Mouse (Mus musculus): ENCODE data around the gene H2-M10.6. TPM values are rescaled to one million over a fixed set of nuclear protein-coding genes. Genes with fewer than 3 reads are reported as not detected.

The H2-M10.6 gene
- polyA plus RNA-seq, 2 experiments = not detected

- H3K9ac ChIP-seq (replicated peaks) = no peak overlapping the region
- H3K4me3 ChIP-seq (ENCODE audit: insufficient read depth in 1 of 2, low read depth in 2 of 2, low read length in 2 of 2) = no peak overlapping the region
- no peaks in the 10 kb centered on the region for H3K27me3 ChIP-seq (ENCODE audit: control insufficient read depth, insufficient read depth, low read length)
- H3K36me3 ChIP-seq (replicated peaks; ENCODE audit: control insufficient read depth, insufficient read depth, low read depth) = peaks cover 5% of the 10 kb centered on the region
- H3K4me1 ChIP-seq (replicated peaks; ENCODE audit: control insufficient read depth in 2 of 2, insufficient read depth in 2 of 2, low read length in 1 of 2) = 0 out of 4 replicates have a peak, but pooled peaks cover 0 to 5% of the 10 kb centered on the region in 2 experiments
- ATAC-seq (ENCODE audit: insufficient read depth) = no peak
- no peak overlapping the region for H3K27ac ChIP-seq
- no peak overlapping the region for H3K4me2 ChIP-seq (ENCODE audit: low read depth)
- no peaks in the 10 kb centered on the region for H3K9me3 ChIP-seq (ENCODE audit: control insufficient read depth, low read length)
- TF ChIP-seq CTCF (IDR thresholded peaks at IDR 0.05; ENCODE audit: low read depth) = no peak
- no peak for TF ChIP-seq EP300 (IDR thresholded peaks at IDR 0.05; ENCODE audit: low read depth)
- no peak for DNase-seq (ENCODE audit: low read depth in 3 of 3, low spot score in 3 of 3)
- 68% methylated on average over 4 of the region's 4 CpGs for WGBS (ENCODE audit: insufficient replicate concordance)
These were observed 44.3 kb downstream of the H2-M10.6 start for GRCm38 (mm10) chr17:36856236-36856635.

GRCm38 (mm10) chr17:36858181-36858580 is 46.2 kb downstream of the H2-M10.6 start:
- WGBS (ENCODE audit: insufficient replicate concordance) = 50% methylated on average over 3 of the region's 3 CpGs

GRCm38 (mm10) chr17:36861680-36862079 is 49.7 kb downstream of the H2-M10.6 start:
- no peak overlapping the region for H3K4me2 ChIP-seq (ENCODE audit: low read depth)
- no peak for TF ChIP-seq CTCF (IDR thresholded peaks at IDR 0.05; ENCODE audit: low read depth)
- no peak for TF ChIP-seq EP300 (IDR thresholded peaks at IDR 0.05; ENCODE audit: low read depth)
- H3K9me3 ChIP-seq (ENCODE audit: control insufficient read depth, low read length) = no peaks in the 10 kb centered on the region
- no peak overlapping the region for H3K27ac ChIP-seq
- WGBS (ENCODE audit: insufficient replicate concordance) = 25% methylated on average over 2 of the region's 2 CpGs
- H3K36me3 ChIP-seq (replicated peaks; ENCODE audit: control insufficient read depth, insufficient read depth, low read depth) = peaks cover under 1% of the 10 kb centered on the region; the same call in 1 of the 2 replicates
- peaks cover 38% of the 10 kb centered on the region for H3K27me3 ChIP-seq (ENCODE audit: control insufficient read depth, insufficient read depth, low read length)
- ATAC-seq (ENCODE audit: insufficient read depth) (no peak), DNase-seq (ENCODE audit: low read depth in 3 of 3, low spot score in 3 of 3) (no peak)
- no peak overlapping the region for H3K9ac ChIP-seq (replicated peaks)
- peaks cover 7 to 9% of the 10 kb centered on the region in 2 experiments for H3K4me1 ChIP-seq (replicated peaks; ENCODE audit: control insufficient read depth in 2 of 2, insufficient read depth in 2 of 2, low read length in 1 of 2)
- no peak overlapping the region for H3K4me3 ChIP-seq (ENCODE audit: insufficient read depth in 1 of 2, low read depth in 2 of 2, low read length in 2 of 2)

More at GRCm38 (mm10) chr17:36858181-36858580, 46.2 kb downstream of the H2-M10.6 start:
- H3K4me1 ChIP-seq (replicated peaks; ENCODE audit: control insufficient read depth in 2 of 2, insufficient read depth in 2 of 2, low read length in 1 of 2) = 0 out of 4 replicates have a peak, but pooled peaks cover 0 to 2% of the 10 kb centered on the region in 2 experiments
- ATAC-seq (ENCODE audit: insufficient read depth) = no peak
- no peak overlapping the region for H3K4me3 ChIP-seq (ENCODE audit: insufficient read depth in 1 of 2, low read depth in 2 of 2, low read length in 2 of 2)
- no peak overlapping the region for H3K4me2 ChIP-seq (ENCODE audit: low read depth)
- no peak overlapping the region for H3K9ac ChIP-seq (replicated peaks)
- TF ChIP-seq CTCF (IDR thresholded peaks at IDR 0.05; ENCODE audit: low read depth) (no peak), EP300 (IDR thresholded peaks at IDR 0.05; ENCODE audit: low read depth) (no peak)
- DNase-seq (ENCODE audit: low read depth in 3 of 3, low spot score in 3 of 3) = no peak
- H3K9me3 ChIP-seq (ENCODE audit: control insufficient read depth, low read length) = no peaks in the 10 kb centered on the region
- H3K36me3 ChIP-seq (replicated peaks; ENCODE audit: control insufficient read depth, insufficient read depth, low read depth) = peaks cover 5% of the 10 kb centered on the region
- H3K27ac ChIP-seq = no peak overlapping the region
- H3K27me3 ChIP-seq (ENCODE audit: control insufficient read depth, insufficient read depth, low read length) = peaks cover 10% of the 10 kb centered on the region

Other genes with a start within 250 kb of the H2-M10.6 start
- gene H2-M9, start 169.5 kb upstream of the H2-M10.6 start, polyA plus RNA-seq (2012; rRNA removed) = not detected in 2 replicates
- not detected in 2 replicates for gene H2-M9, start 169.5 kb upstream of the H2-M10.6 start, polyA plus RNA-seq (2014; fragmentation: Nextera tagmentation; extraction: Ambion mirVana)
- gene H2-M1, start 140.0 kb upstream of the H2-M10.6 start, polyA plus RNA-seq (2012; rRNA removed) = not detected in 2 replicates
- gene H2-M1, start 140.0 kb upstream of the H2-M10.6 start, polyA plus RNA-seq (2014; fragmentation: Nextera tagmentation; extraction: Ambion mirVana) = not detected in 2 replicates
- gene H2-M10.5, start 39.3 kb upstream of the H2-M10.6 start, polyA plus RNA-seq (2012; rRNA removed) = not detected in 2 replicates
- gene H2-M10.5, start 39.3 kb upstream of the H2-M10.6 start, polyA plus RNA-seq (2014; fragmentation: Nextera tagmentation; extraction: Ambion mirVana) = not detected in 2 replicates
- 6.6 and 8.6 TPM in 2 replicates for gene Trim26, start 25.0 kb downstream of the H2-M10.6 start, polyA plus RNA-seq (2012; rRNA removed)
- 6.7 and 7.9 TPM in 2 replicates for gene Trim26, start 25.0 kb downstream of the H2-M10.6 start, polyA plus RNA-seq (2014; fragmentation: Nextera tagmentation; extraction: Ambion mirVana)
- 0.15 and 0.26 TPM in 2 replicates for gene Trim15, start 55.0 kb downstream of the H2-M10.6 start, polyA plus RNA-seq (2012; rRNA removed)
- 0.20 and 0.32 TPM in 2 replicates for gene Trim15, start 55.0 kb downstream of the H2-M10.6 start, polyA plus RNA-seq (2014; fragmentation: Nextera tagmentation; extraction: Ambion mirVana)
- 82.4 and 114 TPM in 2 replicates for gene Trim10, start 57.4 kb downstream of the H2-M10.6 start, polyA plus RNA-seq (2012; rRNA removed)
- gene Trim10, start 57.4 kb downstream of the H2-M10.6 start, polyA plus RNA-seq (2014; fragmentation: Nextera tagmentation; extraction: Ambion mirVana) = 251 and 278 TPM in 2 replicates
- not detected in 2 replicates for gene Trim40, start 78.0 kb downstream of the H2-M10.6 start, polyA plus RNA-seq (2012; rRNA removed)
- not detected in 2 replicates for gene Trim40, start 78.0 kb downstream of the H2-M10.6 start, polyA plus RNA-seq (2014; fragmentation: Nextera tagmentation; extraction: Ambion mirVana)
- 0.03 TPM in 1 of 2 replicates, not detected in the other for gene Trim31, start 85.9 kb downstream of the H2-M10.6 start, polyA plus RNA-seq (2012; rRNA removed)
- gene Trim31, start 85.9 kb downstream of the H2-M10.6 start, polyA plus RNA-seq (2014; fragmentation: Nextera tagmentation; extraction: Ambion mirVana) = not detected in 2 replicates
- 0.02 TPM in 2 replicates for gene Rnf39, start 130.7 kb downstream of the H2-M10.6 start, polyA plus RNA-seq (2012; rRNA removed)
- not detected in 2 replicates for gene Rnf39, start 130.7 kb downstream of the H2-M10.6 start, polyA plus RNA-seq (2014; fragmentation: Nextera tagmentation; extraction: Ambion mirVana)
- 15.6 and 30.4 TPM in 2 replicates for gene Ppp1r11, start 139.6 kb downstream of the H2-M10.6 start, polyA plus RNA-seq (2012; rRNA removed)
- gene Ppp1r11, start 139.6 kb downstream of the H2-M10.6 start, polyA plus RNA-seq (2014; fragmentation: Nextera tagmentation; extraction: Ambion mirVana) = 35.6 and 43.0 TPM in 2 replicates
- gene Znrd1, start 146.4 kb downstream of the H2-M10.6 start, polyA plus RNA-seq (2012; rRNA removed) = 17.5 and 19.0 TPM in 2 replicates
- 25.3 and 28.2 TPM in 2 replicates for gene Znrd1, start 146.4 kb downstream of the H2-M10.6 start, polyA plus RNA-seq (2014; fragmentation: Nextera tagmentation; extraction: Ambion mirVana)
- 1.6 and 3.3 TPM in 2 replicates for gene Znrd1as, start 146.4 kb downstream of the H2-M10.6 start, polyA plus RNA-seq (2012; rRNA removed)
- 2.9 and 3.3 TPM in 2 replicates for gene Znrd1as, start 146.4 kb downstream of the H2-M10.6 start, polyA plus RNA-seq (2014; fragmentation: Nextera tagmentation; extraction: Ambion mirVana)
- not detected in 2 replicates for gene 2410137M14Rik, start 169.1 kb downstream of the H2-M10.6 start, polyA plus RNA-seq (2012; rRNA removed)
- gene 2410137M14Rik, start 169.1 kb downstream of the H2-M10.6 start, polyA plus RNA-seq (2014; fragmentation: Nextera tagmentation; extraction: Ambion mirVana) = not detected in 2 replicates
- 0.03 and 0.23 TPM in 2 replicates for gene H2-M5, start 177.4 kb downstream of the H2-M10.6 start, polyA plus RNA-seq (2012; rRNA removed)
- gene H2-M5, start 177.4 kb downstream of the H2-M10.6 start, polyA plus RNA-seq (2014; fragmentation: Nextera tagmentation; extraction: Ambion mirVana) = not detected in 2 replicates
- 3.3 and 3.5 TPM in 2 replicates for gene Zfp57, start 189.0 kb downstream of the H2-M10.6 start, polyA plus RNA-seq (2012; rRNA removed)
- gene Zfp57, start 189.0 kb downstream of the H2-M10.6 start, polyA plus RNA-seq (2014; fragmentation: Nextera tagmentation; extraction: Ambion mirVana) = 2.2 and 2.5 TPM in 2 replicates
- gene Mog, start 211.2 kb downstream of the H2-M10.6 start, polyA plus RNA-seq (2012; rRNA removed) = not detected in 2 replicates
- gene Mog, start 211.2 kb downstream of the H2-M10.6 start, polyA plus RNA-seq (2014; fragmentation: Nextera tagmentation; extraction: Ambion mirVana) = not detected in 2 replicates
- 2.2 and 2.7 TPM in 2 replicates for gene Gabbr1, start 233.8 kb downstream of the H2-M10.6 start, polyA plus RNA-seq (2012; rRNA removed)
- 0.24 and 0.30 TPM in 2 replicates for gene Gabbr1, start 233.8 kb downstream of the H2-M10.6 start, polyA plus RNA-seq (2014; fragmentation: Nextera tagmentation; extraction: Ambion mirVana)

All from liver, embryonic 14.5 days (tissue).